Mouse (Mus musculus) ES-E14 (cell line): ENCODE data around the gene Matn1.

Source experiments
- CHD2 ChIP-seq: IDR thresholded peaks from 2 replicates; pipeline ENCODE4 v1.6.1; 2014; ENCODE audit warnings: mild to moderate bottlenecking, low read depth, low read length, inconsistent platforms
- HCFC1 ChIP-seq: IDR thresholded peaks from 2 replicates; pipeline ENCODE4 v1.6.1; 2012; ENCODE audit warnings: low read length, inconsistent platforms, borderline replicate concordance; ENCODE audit not compliant: insufficient read depth
- ZC3H11A ChIP-seq: IDR thresholded peaks from 2 replicates; pipeline ENCODE4 v1.6.1; 2012; ENCODE audit warnings: low read depth, mild to moderate bottlenecking, inconsistent platforms, low read length, borderline replicate concordance

DNA sequence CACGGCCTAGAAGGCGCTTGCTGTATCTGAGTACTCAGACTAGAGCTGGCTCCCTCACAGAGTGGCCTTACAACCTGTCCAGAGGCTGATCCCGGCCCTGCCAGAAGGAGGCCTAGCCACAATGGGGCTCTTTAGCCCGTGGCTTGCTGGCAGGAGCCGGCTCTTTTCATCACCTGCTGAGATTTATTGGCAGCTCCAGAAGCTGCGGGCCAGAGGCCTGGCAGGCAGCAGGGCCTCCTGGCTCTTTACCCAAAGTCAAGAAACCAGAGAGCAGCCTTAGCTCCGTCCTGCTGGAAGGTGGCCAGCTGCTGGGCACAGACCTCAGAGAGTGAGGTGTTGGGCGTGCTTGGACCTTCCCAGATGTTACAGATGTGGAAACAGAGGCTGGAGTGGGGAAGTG is 37.9 kb upstream of the Matn1 start:
- TF ChIP-seq HCFC1 (no peak), CHD2 (no peak), ZC3H11A (no peak)
